Comparison of ENCODE assay signal across 22 mouse cellular contexts in the genomic region with DNA sequence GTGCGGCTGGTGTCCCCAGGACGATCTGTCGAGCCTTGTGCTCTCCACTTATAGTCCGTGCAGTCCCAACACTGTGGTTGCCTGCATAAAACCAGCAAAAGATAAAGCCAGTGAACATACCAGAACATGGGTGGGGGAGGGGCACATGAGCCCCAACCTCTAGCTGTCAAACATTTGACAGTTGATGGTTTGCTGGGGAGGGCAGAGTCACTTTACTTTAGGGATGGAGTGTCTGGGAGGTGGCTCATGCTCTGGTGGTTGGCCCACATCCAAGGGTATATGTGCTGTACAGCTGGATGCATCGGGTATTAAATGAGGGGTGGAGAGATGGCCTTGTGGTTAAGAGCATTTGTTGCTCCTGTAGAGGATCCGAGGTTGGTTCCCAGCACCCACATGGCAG. TPM values are rescaled to one million over a fixed set of nuclear protein-coding genes. Genes with fewer than 3 reads are reported as not detected.
DNase-seq lines count a peak whose midpoint lies in the region; ATAC-seq and TF ChIP-seq lines count a peak whose summit lies in the region.
"Had no signal": no experiment of that assay in that cellular context is flagged by ENCODE, and none has a peak within 500 bp of the region (broad histone marks: within the 10 kb centered on the region; RNA-seq: fewer than 3 reads in every experiment).

No protein-coding gene starts in this region.

- in situ Hi-C loops in CH12.LX (cut with MboI; ENCODE audit: low pct_ligation_motif_present, low pct_unique_long_range_greater_than_20kb, low sequenced_read_pairs): loop anchor here (10.0 to 25.0 kb wide), 2 partner anchors 236 to 396 kb away; a partner anchor contains a TSS

- TF ChIP-seq RAD21 in CH12.LX (IDR thresholded peaks at IDR 0.05; ENCODE audit: low read depth, low read length) (no peak), MEL (IDR thresholded peaks at IDR 0.05; ENCODE audit: low read depth, low read length) (no peak)

- intact Hi-C loops in left cerebral cortex, postnatal 4 days (cut with DNase I): loop anchor here (10.0 kb wide), 1 partner anchor 396 kb away; no protein-coding TSS in a partner anchor

- DNase-seq in CH12.LX (ENCODE audit: extremely low read depth) (no peak), MEL (ENCODE audit: low read depth, low spot score) (peak; percentile 65)
- DNase-seq in liver, embryonic 14.5 days (ENCODE audit: low read depth in 3 of 3, low spot score in 3 of 3): no peak
- DNase-seq in left cerebral cortex, postnatal 4 days: no peak
- no peak for DNase-seq in lung, postnatal 10 days
- DNase-seq: adrenal gland, postnatal 25 days; cerebellum, adult 18-20 months; cerebellum, adult 9-11 months; embryo, embryonic 11 days; gastrocnemius, adult 2 months; gastrocnemius, postnatal 36 days; heart, adult 11 months; heart, postnatal 36 days had no signal

- H3K36me3 ChIP-seq in CH12.LX (replicated peaks in 1 of 2; ENCODE audit: control insufficient read depth in 1 of 2, insufficient read depth in 1 of 2, low read length in 1 of 2): peaks cover 26 to 47% of the 10 kb centered on the region in 2 experiments
- H3K36me3 ChIP-seq in MEL (ENCODE audit: control insufficient read depth in 1 of 2, insufficient read depth in 2 of 2, low read length in 2 of 2): peaks cover 31 to 37% of the 10 kb centered on the region in 2 experiments
- H3K36me3 ChIP-seq in liver, embryonic 14.5 days (replicated peaks; ENCODE audit: control insufficient read depth, insufficient read depth, low read depth): no peaks in the 10 kb centered on the region
- H3K36me3 ChIP-seq: embryonic facial prominence, embryonic 15.5 days; forebrain, embryonic 10.5 days; heart, embryonic 13.5 days; hindbrain, embryonic 15.5 days had no signal

- dilution Hi-C loops in CH12.LX (cut with MboI; ENCODE audit: extremely low pct_ligation_motif_present, extremely low pct_unique_long_range_greater_than_20kb, low sequenced_read_pairs): no loop called here

- H3K4me2 ChIP-seq in CH12.LX (ENCODE audit: insufficient read depth, low read depth, poor library complexity, severe bottlenecking): peak overlapping the region; percentile 25; the same call in 1 of the 2 replicates
- H3K4me2 ChIP-seq in liver, embryonic 14.5 days (ENCODE audit: low read depth): no peak overlapping the region
- H3K4me2 ChIP-seq: embryonic facial prominence, embryonic 15.5 days; heart, embryonic 13.5 days; hindbrain, embryonic 15.5 days had no signal

- H3K27me3 ChIP-seq in CH12.LX (replicated peaks) (no peaks in the 10 kb centered on the region), MEL (ENCODE audit: control insufficient read depth in 1 of 2, insufficient read depth in 2 of 2, low read length in 2 of 2) (no peaks in the 10 kb centered on the region)
- no peaks in the 10 kb centered on the region for H3K27me3 ChIP-seq in liver, embryonic 14.5 days (ENCODE audit: control insufficient read depth, insufficient read depth, low read length)
- H3K27me3 ChIP-seq: embryonic facial prominence, embryonic 15.5 days; heart, embryonic 13.5 days; hindbrain, embryonic 15.5 days; Patski had no signal

- H3K9ac ChIP-seq in CH12.LX (ENCODE audit: insufficient read depth, low read depth): no peak overlapping the region
- peak overlapping the region; percentile 27 for H3K9ac ChIP-seq in MEL (ENCODE audit: control insufficient read depth, low read depth, low read length, poor library complexity, severe bottlenecking)
- no peak overlapping the region for H3K9ac ChIP-seq in liver, embryonic 14.5 days (replicated peaks)
- H3K9ac ChIP-seq: embryonic facial prominence, embryonic 15.5 days; heart, embryonic 13.5 days; hindbrain, embryonic 15.5 days had no signal

- ATAC-seq in liver, embryonic 14.5 days (ENCODE audit: insufficient read depth): peak; percentile 36; the same call in 1 of the 2 replicates
- peak; percentile 43 for ATAC-seq in megakaryocyte-erythroid progenitor cell, adult 5-6 weeks (replicated peaks; ENCODE audit: low FRiP score, low TSS enrichment, poor library complexity, severe bottlenecking)
- ATAC-seq: activated CD4-positive, CD25-positive, alpha-beta regulatory T cell, adult 4 months; forebrain, embryonic 14.5 days; Patski had no signal

- TF ChIP-seq POLR2A in CH12.LX (IDR thresholded peaks at IDR 0.05; ENCODE audit: low read depth, low read length) (no peak), MEL (IDR thresholded peaks at IDR 0.05; ENCODE audit: control insufficient read depth in 1 of 2, insufficient read depth in 1 of 2, low read depth in 1 of 2, low read length in 2 of 2, poor library complexity in 1 of 2) (no peak)

- H3K27ac ChIP-seq in CH12.LX (ENCODE audit: insufficient read depth, low read depth) (peak overlapping the region; percentile 18; the same call in 1 of the 2 replicates), MEL (ENCODE audit: control insufficient read depth, low read depth, low read length) (peak overlapping the region; percentile 32)
- H3K27ac ChIP-seq in liver, embryonic 14.5 days: no peak overlapping the region
- H3K27ac ChIP-seq: embryonic facial prominence, embryonic 15.5 days; forebrain, embryonic 10.5 days; gastrocnemius, adult 2 months; heart, embryonic 13.5 days; hindbrain, embryonic 15.5 days had no signal

- H3K9me3 ChIP-seq in CH12.LX (replicated peaks; ENCODE audit: low read length) (peaks cover 2% of the 10 kb centered on the region), MEL (replicated peaks; ENCODE audit: insufficient read depth, low read length) (no peaks in the 10 kb centered on the region)
- no peaks in the 10 kb centered on the region for H3K9me3 ChIP-seq in liver, embryonic 14.5 days (ENCODE audit: control insufficient read depth, low read length)
- H3K9me3 ChIP-seq: embryonic facial prominence, embryonic 15.5 days; forebrain, embryonic 10.5 days; heart, embryonic 13.5 days; hindbrain, embryonic 15.5 days had no signal

- 40% methylated on average over 6 of the region's 6 CpGs for WGBS in liver, embryonic 14.5 days (ENCODE audit: insufficient replicate concordance)

- H3K4me1 ChIP-seq in CH12.LX (ENCODE audit: control insufficient read depth in 1 of 2, insufficient read depth in 2 of 2) (peaks cover 10 to 44% of the 10 kb centered on the region in 2 experiments; a peak in 3 of 4 replicates), MEL (ENCODE audit: control insufficient read depth in 1 of 2, insufficient read depth in 2 of 2, low read length in 2 of 2) (peaks cover 6 to 29% of the 10 kb centered on the region in 2 experiments)
- H3K4me1 ChIP-seq in liver, embryonic 14.5 days (replicated peaks; ENCODE audit: control insufficient read depth in 2 of 2, insufficient read depth in 2 of 2, low read length in 1 of 2): peaks cover 0 to 22% of the 10 kb centered on the region in 2 experiments; a peak in 3 of 4 replicates
- H3K4me1 ChIP-seq: embryonic facial prominence, embryonic 15.5 days; forebrain, embryonic 10.5 days; hindbrain, embryonic 15.5 days had no signal

- H3K79me2 ChIP-seq in CH12.LX (replicated peaks; ENCODE audit: control insufficient read depth, extremely low read depth, insufficient read depth, poor library complexity, severe bottlenecking): peaks cover 55% of the 10 kb centered on the region
- H3K79me2 ChIP-seq in MEL (ENCODE audit: control insufficient read depth, insufficient read depth, low read length, poor library complexity): peaks cover 72% of the 10 kb centered on the region

- no peak for TF ChIP-seq EP300 in CH12.LX (IDR thresholded peaks at IDR 0.05; ENCODE audit: low read length)
- TF ChIP-seq EP300 in MEL (IDR thresholded peaks at IDR 0.05; ENCODE audit: low read depth in 1 of 2, low read length in 2 of 2): peak in 1 of 2 experiments; percentile 40; a peak in 2 of 4 replicates
- TF ChIP-seq EP300 in liver, embryonic 14.5 days (IDR thresholded peaks at IDR 0.05; ENCODE audit: low read depth): no peak

- TF ChIP-seq CTCF in CH12.LX (conservative IDR thresholded peaks at IDR 0.05 in 1 of 2, IDR thresholded peaks at IDR 0.05 in 1 of 2; ENCODE audit: low read depth in 2 of 2, low read length in 2 of 2) (no peak), MEL (IDR thresholded peaks at IDR 0.05 in 2 of 3, conservative IDR thresholded peaks at IDR 0.05 in 1 of 3; ENCODE audit: control insufficient read depth in 1 of 3, insufficient read depth in 1 of 3, low read depth in 2 of 3, low read length in 3 of 3, poor library complexity in 1 of 3, severe bottlenecking in 1 of 3) (no peak)
- TF ChIP-seq CTCF in liver, embryonic 14.5 days (IDR thresholded peaks at IDR 0.05; ENCODE audit: low read depth): no peak

- H3K4me3 ChIP-seq in CH12.LX (replicated peaks in 1 of 3; ENCODE audit: low read depth in 2 of 3, low read length in 2 of 3, poor library complexity in 1 of 3) (no peak overlapping the region), MEL (ENCODE audit: control insufficient read depth in 1 of 2, insufficient read depth in 1 of 2, low read depth in 2 of 2, low read length in 2 of 2) (peak overlapping the region in 1 of 2 experiments; percentile 24; a peak in 2 of 4 replicates)
- no peak overlapping the region for H3K4me3 ChIP-seq in liver, embryonic 14.5 days (ENCODE audit: insufficient read depth in 1 of 2, low read depth in 2 of 2, low read length in 2 of 2)
- H3K4me3 ChIP-seq: embryonic facial prominence, embryonic 15.5 days; erythroblast, embryonic 14.5 days; forebrain, embryonic 10.5 days; gastrocnemius, adult 2 months; heart, embryonic 13.5 days; hindbrain, embryonic 15.5 days had no signal

TF ChIP-seq in CH12.LX, 34 proteins besides CTCF, POLR2A, EP300 and RAD21 (continues in another document):
- TF ChIP-seq MAZ (IDR thresholded peaks at IDR 0.05; ENCODE audit: low read depth, low read length) (no peak), MYC (IDR thresholded peaks at IDR 0.05; ENCODE audit: low read depth, low read length) (no peak), BHLHE40 (IDR thresholded peaks at IDR 0.05; ENCODE audit: low read depth, low read length) (no peak), RCOR1 (conservative IDR thresholded peaks at IDR 0.05; ENCODE audit: low read depth, low read length) (no peak)

TF ChIP-seq in MEL, 35 proteins besides CTCF, POLR2A, EP300 and RAD21 (continues in another document):
- TF ChIP-seq ZC3H11A (IDR thresholded peaks at IDR 0.05; ENCODE audit: low read depth, low read length) (no peak), ELF1 (IDR thresholded peaks at IDR 0.05; ENCODE audit: low read depth, low read length) (no peak), MAX (IDR thresholded peaks at IDR 0.05; ENCODE audit: low read length) (0 out of 2 replicates have a peak, but pooled peaks have one; percentile 46)

RNA-seq across cellular contexts. Expression of a gene that starts 15.9 kb away (rescaled TPM):
- 17.8 and 18.8 TPM in 2 replicates for total RNA-seq in CH12.LX (2012; rRNA removed)
- total RNA-seq in CH12.LX (2014; rRNA removed): 16.6 and 16.9 TPM in 2 replicates
- polyA plus RNA-seq in CH12.LX (2012; ENCODE audit: insufficient read length, low read depth): 28.9 and 33.0 TPM in 2 replicates
- total RNA-seq in MEL (2012; rRNA removed): 18.5 and 19.5 TPM in 2 replicates
- 10 to 100 TPM in 1 of 2 experiments, not detected in 1; 38.9 TPM for polyA plus RNA-seq in MEL (2012; ENCODE audit: insufficient read depth in 1 of 2, insufficient read length in 2 of 2, low read depth in 1 of 2, low replicate concordance in 2 of 2, missing spikeins in 1 of 2)
- polyA plus RNA-seq in liver, embryonic 14.5 days (2012; rRNA removed): 3.4 and 5.5 TPM in 2 replicates
- 15.0 and 15.5 TPM in 2 replicates for polyA plus RNA-seq in liver, embryonic 14.5 days (2014; fragmentation: Nextera tagmentation; extraction: Ambion mirVana)
- 26.4 and 33.3 TPM in 2 replicates for total RNA-seq in megakaryocyte-erythroid progenitor cell, adult 5-6 weeks (2014; fragmentation: Nextera tagmentation)
- 24.0 and 32.0 TPM in 2 replicates for total RNA-seq in megakaryocyte-erythroid progenitor cell, adult 5-6 weeks (2017)
- 10 to 100 TPM; 14.4 to 16.1 TPM for total RNA-seq in left cerebral cortex, postnatal 4 days (2021)
